Comparison of ENCODE assay signal across 7 mouse cellular contexts in the genomic region with DNA sequence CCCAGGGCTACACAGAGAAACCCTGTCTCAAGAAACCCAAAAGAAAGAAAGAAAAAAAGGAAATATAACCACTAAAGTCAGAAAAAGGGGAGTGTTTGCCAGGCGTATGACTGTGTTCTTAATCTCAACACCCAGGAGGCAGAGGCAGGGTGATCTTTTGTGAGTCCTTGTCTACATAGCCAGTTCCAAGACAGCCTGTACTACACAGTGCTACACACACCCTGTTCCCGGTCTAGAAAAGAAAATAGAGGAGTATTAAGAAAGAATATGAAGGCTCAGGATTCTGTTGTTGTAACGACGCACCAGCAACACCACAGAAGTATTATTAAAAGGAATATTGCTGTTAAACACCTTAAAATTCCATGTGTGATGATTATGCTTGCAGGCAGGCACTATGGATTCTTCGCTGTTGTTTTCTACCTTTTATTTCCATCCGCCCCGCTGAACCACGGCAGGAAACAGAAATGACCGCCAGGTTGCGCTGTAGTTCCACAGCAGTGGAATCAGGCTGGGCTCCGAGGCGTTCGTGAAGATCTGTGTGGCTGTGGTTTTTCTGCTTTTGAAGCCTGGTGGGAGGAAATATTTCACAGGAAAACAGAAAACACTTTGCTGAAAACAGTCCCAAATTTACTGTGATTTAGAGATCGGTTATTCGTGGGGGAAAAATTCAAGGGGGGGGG. TPM values are rescaled to one million over a fixed set of nuclear protein-coding genes. Genes with fewer than 3 reads are reported as not detected.
DNase-seq lines count a peak whose midpoint lies in the region; ATAC-seq and TF ChIP-seq lines count a peak whose summit lies in the region.

No protein-coding gene starts in this region.

- TF ChIP-seq POLR2A in cortical plate, adult 2 months (IDR thresholded peaks at IDR 0.05; ENCODE audit: extremely low read depth, insufficient read depth, low read length) = no peak

- H3K27ac ChIP-seq in cortical plate, adult 2 months (ENCODE audit: insufficient read depth, low read length) = no peak overlapping the region
- no peak overlapping the region; the same call in 1 of the 2 replicates for H3K27ac ChIP-seq in midbrain, embryonic 16.5 days (ENCODE audit: low read length)

- peak; percentile 81 to 83 for DNase-seq in adrenal gland, adult 18-20 months (ENCODE audit: low spot score in 2 of 2)
- DNase-seq in gastrocnemius, postnatal 25 days = peak; percentile 31
- DNase-seq in kidney, adult 11 months = peak; percentile 32
- DNase-seq in left cerebral cortex, postnatal 4 days = peak; percentile 82
- DNase-seq in spleen, postnatal 10 days (ENCODE audit: low spot score in 2 of 2) = peak; percentile 38 to 80

- no peaks in the 10 kb centered on the region for H3K36me3 ChIP-seq in midbrain, embryonic 16.5 days (ENCODE audit: control insufficient read depth, insufficient read depth, low read length)

- 16% methylated on average over 15 of the region's 15 CpGs for WGBS in midbrain, embryonic 16.5 days

- no peaks in the 10 kb centered on the region for H3K9me3 ChIP-seq in midbrain, embryonic 16.5 days (replicated peaks; ENCODE audit: control insufficient read depth, low read length, poor library complexity, severe bottlenecking)

- H3K4me2 ChIP-seq in midbrain, embryonic 16.5 days (ENCODE audit: low read length) = no peak overlapping the region

- no peak overlapping the region for H3K9ac ChIP-seq in midbrain, embryonic 16.5 days (ENCODE audit: low read depth, low read length)

- no peaks in the 10 kb centered on the region for H3K27me3 ChIP-seq in midbrain, embryonic 16.5 days (ENCODE audit: control insufficient read depth, insufficient read depth, low read depth, low read length)

- H3K4me3 ChIP-seq in cortical plate, adult 2 months (ENCODE audit: insufficient read depth, low read length) = no peak overlapping the region
- no peak overlapping the region for H3K4me3 ChIP-seq in midbrain, embryonic 16.5 days (ENCODE audit: low read depth, low read length)

- no peaks in the 10 kb centered on the region for H3K4me1 ChIP-seq in cortical plate, adult 2 months (ENCODE audit: control insufficient read depth, insufficient read depth, low read length)
- no peaks in the 10 kb centered on the region for H3K4me1 ChIP-seq in midbrain, embryonic 16.5 days (ENCODE audit: control insufficient read depth, insufficient read depth, low read length)

- intact Hi-C loops in left cerebral cortex, postnatal 4 days (cut with DNase I) = loop anchor here (2.0 to 10.0 kb wide), 3 partner anchors 92 to 605 kb away; a partner anchor contains a TSS

- peak; percentile 96 for ATAC-seq in midbrain, embryonic 16.5 days

- TF ChIP-seq CTCF in cortical plate, adult 2 months (IDR thresholded peaks at IDR 0.05; ENCODE audit: extremely low read depth, insufficient read depth, low read length) = peak; percentile 96

RNA-seq across cellular contexts. Expression of a gene that starts 19.5 kb away (rescaled TPM):
- total RNA-seq in adrenal gland, adult 18-20 months (2021) = 10 to 100 TPM; 24.4 to 31.3 TPM
- 60.7 and 63.2 TPM in 2 replicates for polyA plus RNA-seq in cortical plate, adult 2 months (2012; rRNA removed)
- total RNA-seq in gastrocnemius, postnatal 25 days (2021) = 1 to 10 TPM; 9.2 to 9.7 TPM
- 10 to 100 TPM; 57.1 to 62.7 TPM for total RNA-seq in left cerebral cortex, postnatal 4 days (2021)
- polyA plus RNA-seq in midbrain, embryonic 16.5 days (2015; fragmentation: Nextera tagmentation; extraction: Ambion mirVana) = 71.1 and 71.8 TPM in 2 replicates

Comparison
In these comparisons a context has a peak if more than half of its experiments do, and no peak if none do; other contexts are left out.
1. DNase-seq: peak in every context shown above with its lines; median percentile 82 in adrenal gland, adult 18-20 months; 82 in left cerebral cortex, postnatal 4 days; 59 in spleen, postnatal 10 days; 32 in kidney, adult 11 months; 31 in gastrocnemius, postnatal 25 days.